In the genomic region with DNA sequence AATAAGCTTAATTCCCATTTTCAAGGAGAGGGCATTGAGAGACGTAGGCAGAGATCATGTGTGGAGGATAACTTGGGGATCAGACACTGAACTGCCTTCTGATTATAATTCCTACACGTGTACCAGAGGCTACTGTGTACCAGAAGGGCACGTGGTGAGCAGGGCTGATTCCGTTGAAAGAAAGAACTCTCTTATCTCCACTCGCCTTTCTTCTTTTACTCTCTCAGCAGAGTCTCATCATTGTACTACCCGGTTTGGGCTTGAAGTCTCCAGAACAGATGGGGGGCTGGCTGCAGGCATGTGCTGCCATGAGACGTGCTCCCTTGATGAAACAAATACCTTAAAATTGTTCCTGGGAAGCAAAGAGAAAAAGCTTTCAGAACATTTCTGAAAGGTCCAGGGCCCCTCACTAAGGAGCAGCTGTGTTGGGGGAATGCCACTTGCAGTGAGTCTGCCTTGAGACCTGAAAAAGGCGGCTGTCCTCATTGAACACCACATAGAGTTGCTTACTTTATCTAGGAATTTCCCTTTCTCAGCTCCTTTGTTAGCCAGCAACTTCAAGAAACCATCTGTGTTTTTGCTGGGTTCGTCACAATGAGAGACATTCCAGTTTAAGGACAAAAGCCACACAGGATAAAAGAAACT, we compare ENCODE assay signal across 22 mouse cellular contexts. TPM values are rescaled to one million over a fixed set of nuclear protein-coding genes. Genes with fewer than 3 reads are reported as not detected.
DNase-seq lines count a peak whose midpoint lies in the region; ATAC-seq and TF ChIP-seq lines count a peak whose summit lies in the region.
"Had no signal": no experiment of that assay in that cellular context is flagged by ENCODE, and none has a peak within 500 bp of the region (broad histone marks: within the 10 kb centered on the region; RNA-seq: fewer than 3 reads in every experiment).

No protein-coding gene starts in this region.

- intact Hi-C loops in heart, postnatal 10 days (cut with DNase I) = no loop called here

- WGBS in heart, embryonic 12.5 days = 59% methylated on average over 9 of the region's 9 CpGs
- WGBS in midbrain, embryonic 13.5 days = 65% methylated on average over 9 of the region's 9 CpGs
- WGBS in midbrain, embryonic 10.5 days = 78% methylated on average over 9 of the region's 9 CpGs
- 59% methylated on average over 9 of the region's 9 CpGs for WGBS in forebrain, embryonic 14.5 days
- WGBS in midbrain, postnatal 0 days = 70% methylated on average over 9 of the region's 9 CpGs

- H3K27me3 ChIP-seq in heart, embryonic 12.5 days (replicated peaks) = no peaks in the 10 kb centered on the region
- no peaks in the 10 kb centered on the region for H3K27me3 ChIP-seq in midbrain, embryonic 13.5 days
- no peaks in the 10 kb centered on the region for H3K27me3 ChIP-seq in midbrain, embryonic 10.5 days (ENCODE audit: low read depth, poor library complexity, severe bottlenecking)
- H3K27me3 ChIP-seq in forebrain, embryonic 14.5 days (replicated peaks; ENCODE audit: control insufficient read depth, insufficient read depth, low read length) = no peaks in the 10 kb centered on the region
- H3K27me3 ChIP-seq in midbrain, postnatal 0 days (ENCODE audit: insufficient read depth, low read length) = no peaks in the 10 kb centered on the region
- H3K27me3 ChIP-seq: heart, embryonic 15.5 days; liver, embryonic 15.5 days had no signal

- peaks cover 39% of the 10 kb centered on the region for H3K36me3 ChIP-seq in heart, embryonic 12.5 days
- peaks cover 32% of the 10 kb centered on the region for H3K36me3 ChIP-seq in midbrain, embryonic 13.5 days
- H3K36me3 ChIP-seq in midbrain, embryonic 10.5 days = peaks cover 42% of the 10 kb centered on the region
- H3K36me3 ChIP-seq in forebrain, embryonic 14.5 days (ENCODE audit: control insufficient read depth, insufficient read depth, low read length) = peaks cover 17% of the 10 kb centered on the region
- peaks cover 12% of the 10 kb centered on the region; the same call in 1 of the 2 replicates for H3K36me3 ChIP-seq in midbrain, postnatal 0 days (ENCODE audit: insufficient read depth, low read length)

- H3K4me2 ChIP-seq in heart, embryonic 12.5 days = no peak overlapping the region
- no peak overlapping the region for H3K4me2 ChIP-seq in midbrain, embryonic 13.5 days (replicated peaks)
- no peak overlapping the region for H3K4me2 ChIP-seq in forebrain, embryonic 14.5 days (ENCODE audit: low read length)
- no peak overlapping the region for H3K4me2 ChIP-seq in midbrain, postnatal 0 days (ENCODE audit: low read depth, low read length, poor library complexity, severe bottlenecking)
- H3K4me2 ChIP-seq: heart, embryonic 15.5 days; liver, embryonic 15.5 days had no signal

- no peak overlapping the region for H3K4me3 ChIP-seq in heart, embryonic 12.5 days
- no peak overlapping the region for H3K4me3 ChIP-seq in midbrain, embryonic 13.5 days (replicated peaks)
- H3K4me3 ChIP-seq in midbrain, embryonic 10.5 days = no peak overlapping the region
- H3K4me3 ChIP-seq in forebrain, embryonic 14.5 days (ENCODE audit: low read depth, low read length) = no peak overlapping the region
- H3K4me3 ChIP-seq in midbrain, postnatal 0 days (ENCODE audit: low read depth, low read length) = no peak overlapping the region
- H3K4me3 ChIP-seq: heart, embryonic 15.5 days; layer of hippocampus, adult 2 months; limb, embryonic 10.5 days; liver, embryonic 15.5 days; megakaryocyte, embryonic 14.5 days had no signal

- no peak overlapping the region for H3K9ac ChIP-seq in heart, embryonic 12.5 days
- no peak overlapping the region for H3K9ac ChIP-seq in midbrain, embryonic 13.5 days (replicated peaks)
- H3K9ac ChIP-seq in forebrain, embryonic 14.5 days (ENCODE audit: low read length) = no peak overlapping the region
- H3K9ac ChIP-seq in midbrain, postnatal 0 days (replicated peaks; ENCODE audit: low read length, poor library complexity, severe bottlenecking) = no peak overlapping the region
- H3K9ac ChIP-seq: heart, embryonic 15.5 days; liver, embryonic 15.5 days had no signal

- H3K4me1 ChIP-seq in heart, embryonic 12.5 days (replicated peaks) = no peaks in the 10 kb centered on the region
- H3K4me1 ChIP-seq in midbrain, embryonic 13.5 days (replicated peaks) = no peaks in the 10 kb centered on the region
- no peaks in the 10 kb centered on the region for H3K4me1 ChIP-seq in midbrain, embryonic 10.5 days
- H3K4me1 ChIP-seq in forebrain, embryonic 14.5 days (ENCODE audit: control insufficient read depth, insufficient read depth, low read length) = no peaks in the 10 kb centered on the region
- H3K4me1 ChIP-seq in midbrain, postnatal 0 days (ENCODE audit: insufficient read depth, low read length) = no peaks in the 10 kb centered on the region
- H3K4me1 ChIP-seq: heart, embryonic 15.5 days; limb, embryonic 10.5 days; liver, embryonic 15.5 days; megakaryocyte, embryonic 14.5 days had no signal

- TF ChIP-seq CTCF in midbrain, postnatal 0 days (IDR thresholded peaks at IDR 0.05) = no peak

- H3K9me3 ChIP-seq in heart, embryonic 12.5 days (replicated peaks) = peaks cover 8% of the 10 kb centered on the region; the same call in 1 of the 2 replicates
- H3K9me3 ChIP-seq in midbrain, embryonic 13.5 days = 0 out of 2 replicates have a peak, but pooled peaks cover 2% of the 10 kb centered on the region
- H3K9me3 ChIP-seq in midbrain, embryonic 10.5 days (replicated peaks) = no peaks in the 10 kb centered on the region
- no peaks in the 10 kb centered on the region for H3K9me3 ChIP-seq in forebrain, embryonic 14.5 days (replicated peaks; ENCODE audit: control insufficient read depth, low read length)
- H3K9me3 ChIP-seq in midbrain, postnatal 0 days (ENCODE audit: low read length) = no peaks in the 10 kb centered on the region
- H3K9me3 ChIP-seq: heart, embryonic 15.5 days; limb, embryonic 10.5 days; liver, embryonic 15.5 days had no signal

- ATAC-seq in heart, embryonic 12.5 days (ENCODE audit: insufficient number of reproducible peaks, low FRiP score) = no peak
- ATAC-seq in midbrain, embryonic 13.5 days = 0 out of 2 replicates have a peak, but pooled peaks have one; percentile 43
- peak; percentile 68 for ATAC-seq in forebrain, embryonic 14.5 days
- 0 out of 2 replicates have a peak, but pooled peaks have one; percentile 31 for ATAC-seq in midbrain, postnatal 0 days (ENCODE audit: low FRiP score)
- ATAC-seq: activated CD4-positive, CD25-positive, alpha-beta regulatory T cell, adult 4 months; hindbrain, postnatal 0 days; intestine, embryonic 16.5 days had no signal

- no peak overlapping the region for H3K27ac ChIP-seq in heart, embryonic 12.5 days (ENCODE audit: poor library complexity, severe bottlenecking)
- no peak overlapping the region for H3K27ac ChIP-seq in midbrain, embryonic 13.5 days
- H3K27ac ChIP-seq in midbrain, embryonic 10.5 days (replicated peaks) = no peak overlapping the region
- H3K27ac ChIP-seq in forebrain, embryonic 14.5 days (ENCODE audit: low read depth, low read length) = no peak overlapping the region
- no peak overlapping the region for H3K27ac ChIP-seq in midbrain, postnatal 0 days (ENCODE audit: low read depth, low read length)
- H3K27ac ChIP-seq: heart, embryonic 15.5 days; hindbrain, postnatal 0 days; layer of hippocampus, adult 2 months; limb, embryonic 10.5 days; liver, embryonic 15.5 days had no signal

- peak; percentile 35 to 37 for DNase-seq in heart, postnatal 10 days
- no peak for DNase-seq in midbrain, embryonic 10.5 days (ENCODE audit: low spot score)
- DNase-seq in forebrain, embryonic 14.5 days (ENCODE audit: low spot score) = peak; percentile 46
- DNase-seq in midbrain, postnatal 0 days (ENCODE audit: low spot score) = no peak
- DNase-seq in urinary bladder, postnatal 4 days (ENCODE audit: low spot score in 2 of 2) = no peak
- DNase-seq in frontal cortex, postnatal 10 days (ENCODE audit: low spot score in 2 of 2) = no peak
- DNase-seq: adrenal gland, postnatal 10 days; cerebellum, adult 11 months; cerebellum, postnatal 10 days; kidney, postnatal 25 days; liver; lung, postnatal 36 days had no signal

RNA-seq across cellular contexts. Expression of gene Snrnp48, which starts 25.6 kb away (rescaled TPM):
- 10 to 100 TPM; 10.7 to 11.0 TPM for total RNA-seq in heart, postnatal 10 days (2021)
- polyA plus RNA-seq in heart, embryonic 12.5 days (2016; fragmentation: Nextera tagmentation; extraction: Ambion mirVana) = 28.2 and 30.2 TPM in 2 replicates
- 35.5 and 36.0 TPM in 2 replicates for polyA plus RNA-seq in midbrain, embryonic 13.5 days (2015; fragmentation: Nextera tagmentation; extraction: Ambion mirVana)
- polyA plus RNA-seq in midbrain, embryonic 10.5 days (2016; fragmentation: Nextera tagmentation; extraction: Ambion mirVana) = 34.2 and 34.8 TPM in 2 replicates
- polyA plus RNA-seq in forebrain, embryonic 14.5 days (2014; fragmentation: Nextera tagmentation; extraction: Ambion mirVana) = 24.5 and 29.4 TPM in 2 replicates
- total RNA-seq in midbrain, postnatal 0 days (2014; rRNA removed) = 9.6 and 10.5 TPM in 2 replicates
- 17.8 and 21.2 TPM in 2 replicates for polyA plus RNA-seq in midbrain, postnatal 0 days (2015; fragmentation: Nextera tagmentation; extraction: Ambion mirVana)

Comparison
In these comparisons a context has a peak if more than half of its experiments do, and no peak if none do; other contexts are left out.
1. DNase-seq: peak in heart, postnatal 10 days (2 of 2) and forebrain, embryonic 14.5 days (single experiment); none in midbrain, embryonic 10.5 days (single experiment), midbrain, postnatal 0 days (single experiment), urinary bladder, postnatal 4 days (0 of 2) and frontal cortex, postnatal 10 days (0 of 2).